23 mouse cellular contexts compared by ENCODE assay signal in genomic region chr15:96466362-96466903, GRCm38 (mm10). TPM values are rescaled to one million over a fixed set of nuclear protein-coding genes. Genes with fewer than 3 reads are reported as not detected.
A peak's percentile ranks its signal among the peaks of the same experiment; 100 is the strongest.
DNase-seq lines count a peak whose midpoint lies in the region; ATAC-seq and TF ChIP-seq lines count a peak whose summit lies in the region.
"Had no signal": no experiment of that assay in that cellular context is flagged by ENCODE, and none has a peak within 500 bp of the region (broad histone marks: within the 10 kb centered on the region; RNA-seq: fewer than 3 reads in every experiment).

No protein-coding gene starts in this region.

- TF ChIP-seq POLR2A in testis, adult 2 months (IDR thresholded peaks at IDR 0.05; ENCODE audit: control insufficient read depth, low read depth, low read length) = no peak

- no peak for TF ChIP-seq CTCF in testis, adult 2 months (IDR thresholded peaks at IDR 0.05; ENCODE audit: control insufficient read depth, insufficient read depth, insufficient replicate concordance, low read depth, low read length)

- H3K27me3 ChIP-seq in testis, adult 2 months (ENCODE audit: control insufficient read depth, insufficient read depth, low read length) = no peaks in the 10 kb centered on the region
- H3K27me3 ChIP-seq: limb, embryonic 12.5 days had no signal

- no peaks in the 10 kb centered on the region for H3K36me3 ChIP-seq in testis, adult 2 months (ENCODE audit: control insufficient read depth, insufficient read depth, low read length)
- H3K36me3 ChIP-seq: heart, embryonic 10.5 days; hindbrain, embryonic 10.5 days; limb, embryonic 12.5 days; midbrain, embryonic 10.5 days had no signal

- ATAC-seq in common myeloid progenitor, adult 5-6 weeks (replicated peaks; ENCODE audit: low read depth, poor library complexity, severe bottlenecking) = peak; percentile 50
- 0 out of 2 replicates have a peak, but pooled peaks have one; percentile 20 for ATAC-seq in monocyte, adult 5-6 weeks (replicated peaks; ENCODE audit: insufficient number of reproducible peaks, low FRiP score, low TSS enrichment, poor library complexity, severe bottlenecking)
- ATAC-seq: hindbrain, postnatal 0 days; midbrain, embryonic 16.5 days had no signal

- H3K27ac ChIP-seq in testis, adult 2 months (ENCODE audit: control insufficient read depth, insufficient read depth, low read depth, low read length) = peak overlapping the region; percentile 34
- H3K27ac ChIP-seq: heart, embryonic 10.5 days; hindbrain, embryonic 10.5 days; hindbrain, postnatal 0 days; layer of hippocampus, adult 2 months; limb, embryonic 12.5 days; midbrain, embryonic 10.5 days had no signal

- H3K4me1 ChIP-seq in testis, adult 2 months (ENCODE audit: control insufficient read depth, insufficient read depth, low read length) = peaks cover 11% of the 10 kb centered on the region
- H3K4me1 ChIP-seq: limb, embryonic 12.5 days had no signal

- no peak overlapping the region for H3K4me3 ChIP-seq in testis, adult 2 months (ENCODE audit: control insufficient read depth, low read depth, low read length)
- H3K4me3 ChIP-seq: heart, embryonic 10.5 days; hindbrain, embryonic 10.5 days; layer of hippocampus, adult 2 months; limb, embryonic 12.5 days; midbrain, embryonic 10.5 days had no signal

- DNase-seq in testis, postnatal 14 days (ENCODE audit: low spot score) = no peak
- DNase-seq in adrenal gland, postnatal 10 days = peak; percentile 30
- DNase-seq in spleen, postnatal 10 days (ENCODE audit: low spot score in 2 of 2) = no peak
- DNase-seq in kidney, adult 18-20 months = no peak
- DNase-seq in urinary bladder, postnatal 36 days (ENCODE audit: low spot score in 2 of 2) = no peak
- DNase-seq: cerebellum, adult 11 months; cerebellum, adult 9-11 months; gastrocnemius, postnatal 36 days; kidney, adult 9 months; kidney, postnatal 14 days; layer of hippocampus, postnatal 36 days; lung, adult 18-20 months; thymus, adult 2 months had no signal

RNA-seq across cellular contexts. Expression of gene Scaf11, which starts 5.8 kb away (rescaled TPM):
- polyA plus RNA-seq in testis, adult 2 months (2012; rRNA removed) = 5.3 and 5.9 TPM in 2 replicates
- 10 to 100 TPM; 65.7 to 78.4 TPM for total RNA-seq in adrenal gland, postnatal 10 days (2021)
- 138 and 166 TPM in 2 replicates for total RNA-seq in common myeloid progenitor, adult 5-6 weeks (2017)
- total RNA-seq in monocyte, adult 5-6 weeks (2017) = 118 to 153 TPM (median 120 TPM) in 3 replicates
